Mouse (Mus musculus) urinary bladder, adult 2 months (tissue): ENCODE results near the gene Ddx23. TPM values are rescaled to one million over a fixed set of nuclear protein-coding genes. Genes with fewer than 3 reads are reported as not detected.

Experiments
- DNase-seq: peaks from one replicate; pipeline ENCODE4 v3.0.0; 2022; ENCODE audit warnings: low spot score
- polyA plus RNA-seq: library from polyadenylated mRNA; depleted of rRNA; stranded (reverse); fragments of >200 nt; gene quantifications from 2 replicates; pipeline ENCODE4 v1.2.3, GENCODE M21; 2012; rRNA removed

Ddx23 gene
- polyA plus RNA-seq, 1 experiment = 34.0 TPM

DNA sequence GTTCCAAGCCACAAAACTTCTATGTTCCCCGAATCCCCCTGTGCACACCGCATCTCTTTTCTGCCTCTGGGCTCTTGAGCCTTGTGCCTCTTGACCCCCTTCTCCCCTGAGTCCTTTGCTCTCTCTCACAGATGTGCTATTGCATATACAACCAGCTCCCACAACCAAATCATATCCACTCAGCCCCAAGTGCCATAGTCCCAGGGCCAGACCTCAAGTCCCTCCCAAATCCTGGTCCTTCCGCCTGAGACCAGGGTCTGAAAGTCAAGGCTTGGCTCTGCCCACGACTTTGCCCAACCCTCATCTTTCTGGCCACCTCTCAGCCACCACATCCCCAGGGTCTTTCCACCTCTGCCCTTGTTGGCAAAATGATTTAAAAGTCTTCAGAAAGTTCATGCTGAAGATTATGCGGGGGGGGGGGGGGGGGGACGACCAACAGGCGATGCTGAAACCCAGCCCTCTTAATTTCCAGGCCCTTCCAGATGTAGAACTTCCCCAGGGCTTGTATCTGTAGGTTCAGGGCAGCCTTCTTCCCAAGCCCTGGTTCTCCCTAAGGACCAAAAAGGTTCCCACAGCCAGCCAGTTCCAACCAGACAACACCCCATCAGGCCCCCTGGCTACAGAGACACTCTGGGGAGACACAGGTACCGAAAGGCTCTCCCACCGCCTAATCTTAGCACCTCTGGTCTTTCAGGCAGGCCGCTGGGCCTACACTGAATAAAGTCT is 54.5 kb downstream of the Ddx23 start:
- DNase-seq = no peak

DNA sequence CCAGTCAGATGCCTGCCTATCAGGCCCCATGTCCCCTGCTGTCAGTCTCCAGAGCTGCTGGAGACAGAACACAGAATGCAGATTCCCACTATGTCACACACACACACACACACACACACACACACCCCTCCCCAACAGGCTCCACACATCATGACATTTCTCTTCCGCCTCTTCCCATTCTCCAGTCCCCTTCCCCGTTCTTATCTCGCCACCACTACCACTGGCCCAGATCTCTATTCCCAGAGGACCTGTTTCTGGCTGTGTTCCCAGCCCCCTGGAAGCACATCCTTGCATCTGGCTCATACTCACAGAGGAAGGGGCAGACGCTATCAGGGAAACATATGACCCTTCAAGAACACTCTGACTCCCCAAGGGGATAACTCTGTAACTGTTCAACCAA is 55.1 kb downstream of the Ddx23 start:
- DNase-seq = no peak

DNA sequence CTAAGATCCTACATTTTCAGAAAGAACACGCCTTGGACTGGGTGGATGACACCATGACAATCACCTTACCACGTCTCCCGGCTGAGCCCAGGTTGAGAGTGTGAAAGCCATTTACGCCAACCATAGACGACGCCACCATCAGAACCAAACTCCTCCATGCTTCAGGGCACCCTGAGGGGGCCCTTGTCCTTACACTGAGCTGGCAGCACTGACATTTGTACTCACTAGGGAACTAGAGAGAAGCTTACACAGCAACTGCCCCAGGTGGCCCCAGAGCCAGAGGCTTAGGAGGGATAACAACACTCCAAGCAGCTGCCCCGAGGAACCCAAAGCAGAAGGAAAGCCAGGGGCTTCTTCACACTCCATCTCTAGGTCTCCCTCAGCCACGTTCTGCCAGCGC is 56.0 kb downstream of the Ddx23 start:
- DNase-seq = no peak

DNA sequence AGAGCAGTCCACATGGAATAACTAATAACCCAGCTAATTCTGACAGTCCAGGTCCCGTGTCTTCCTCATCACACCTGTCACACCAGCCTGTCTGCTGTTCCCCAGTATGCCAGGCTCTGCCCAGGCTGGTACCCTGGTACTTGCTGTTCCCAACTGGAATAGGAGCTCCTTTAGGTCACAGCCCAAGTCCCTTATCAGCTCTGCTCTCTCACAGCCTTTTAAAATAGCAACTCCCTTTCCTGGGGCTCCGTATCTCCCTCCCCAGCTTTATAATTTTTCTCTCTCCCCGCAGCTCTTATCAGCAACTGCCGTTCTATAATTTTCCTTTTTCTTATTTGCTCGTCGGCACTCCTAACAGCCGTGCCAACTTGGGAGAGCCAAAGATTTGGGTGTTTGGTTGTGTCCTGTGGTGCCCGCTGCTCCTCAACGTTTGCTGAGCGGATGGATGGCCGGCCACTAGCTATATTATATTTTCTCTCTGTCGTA is 56.6 kb downstream of the Ddx23 start:
- no peak for DNase-seq

DNA sequence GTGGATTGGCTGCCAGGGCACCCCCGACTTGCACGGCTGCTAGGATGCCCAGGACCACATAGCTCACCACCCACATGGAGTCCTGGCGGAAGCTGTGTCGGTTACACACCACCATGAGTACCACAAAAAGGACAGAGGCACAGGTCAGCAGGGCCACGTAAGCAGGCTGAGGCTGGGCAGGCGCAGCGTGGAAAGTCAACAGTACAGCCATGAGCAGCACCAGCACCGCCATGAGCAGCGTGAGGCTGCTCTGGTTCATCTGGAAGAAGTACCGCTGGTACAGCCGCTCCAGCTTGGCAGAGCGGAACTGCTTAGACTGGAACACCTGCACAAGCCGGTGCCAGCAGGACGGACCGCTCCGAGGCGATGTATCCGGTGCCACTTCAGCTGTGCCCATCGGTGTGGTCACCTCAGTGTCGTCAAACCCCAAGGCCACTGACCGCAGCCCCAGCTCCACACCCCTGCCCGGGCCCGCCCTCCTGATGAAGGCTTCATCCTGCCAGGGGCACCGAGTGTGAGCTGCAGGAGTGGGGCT is 58.6 kb downstream of the Ddx23 start:
- DNase-seq = no peak

DNA sequence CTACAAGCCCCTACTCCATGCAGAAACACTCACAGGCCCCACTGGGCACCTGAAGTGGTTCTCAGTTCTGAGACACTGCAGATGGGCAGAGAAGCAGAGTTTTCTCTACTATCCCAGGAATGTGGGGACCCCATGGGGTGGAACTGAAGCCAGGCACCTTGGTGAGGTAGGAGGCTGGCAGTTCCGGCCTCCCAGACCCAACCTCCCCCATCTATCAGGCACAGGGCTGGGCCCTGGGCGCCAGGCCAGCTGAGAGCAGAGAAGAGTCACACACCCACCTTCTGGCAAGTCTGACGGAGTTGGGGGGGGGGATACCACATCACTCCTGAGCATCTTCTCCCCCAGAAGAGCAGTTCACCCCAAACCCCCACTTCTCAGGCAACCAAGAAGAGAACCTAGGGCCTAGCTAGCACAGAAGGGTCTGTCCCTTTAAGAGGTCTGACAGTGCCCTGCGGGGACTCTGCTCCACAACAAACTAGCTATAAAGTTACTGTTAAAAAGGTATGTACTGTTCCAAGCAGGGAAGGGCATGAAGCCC is 59.7 kb downstream of the Ddx23 start:
- DNase-seq = no peak

DNA sequence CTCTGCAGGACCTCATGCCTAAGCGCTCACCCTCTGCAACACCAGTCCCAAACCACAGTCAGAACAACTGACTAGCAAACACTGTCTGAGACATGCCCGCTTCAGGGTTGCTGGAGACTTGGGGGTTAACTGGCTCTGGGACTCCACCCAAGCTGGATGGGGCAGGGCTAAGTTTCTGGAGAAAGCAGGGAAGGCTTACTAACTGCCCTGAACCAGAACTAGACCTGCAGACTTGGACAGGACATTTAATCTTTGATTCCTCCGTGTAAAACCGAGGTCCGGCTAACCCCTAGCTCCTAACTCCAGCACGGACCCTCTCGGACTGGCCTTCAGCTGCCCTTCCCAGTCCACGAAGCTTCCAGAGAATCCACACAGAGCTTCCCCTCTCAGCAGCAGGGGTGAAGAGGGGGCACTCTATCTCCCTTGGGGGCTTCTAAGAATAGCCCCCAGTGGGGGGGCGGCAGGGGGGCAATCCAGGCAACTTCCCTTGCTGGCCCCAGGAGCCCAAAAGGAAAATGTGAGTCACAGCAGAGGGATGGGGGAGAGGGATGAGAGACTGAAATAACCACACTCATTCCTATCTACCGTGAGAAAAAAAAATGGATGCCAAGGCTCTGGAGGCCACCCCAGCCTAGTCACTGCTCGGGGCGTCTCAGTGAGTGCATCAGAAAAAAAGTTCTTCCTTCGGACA is 60.4 kb downstream of the Ddx23 start:
- DNase-seq = no peak

DNA sequence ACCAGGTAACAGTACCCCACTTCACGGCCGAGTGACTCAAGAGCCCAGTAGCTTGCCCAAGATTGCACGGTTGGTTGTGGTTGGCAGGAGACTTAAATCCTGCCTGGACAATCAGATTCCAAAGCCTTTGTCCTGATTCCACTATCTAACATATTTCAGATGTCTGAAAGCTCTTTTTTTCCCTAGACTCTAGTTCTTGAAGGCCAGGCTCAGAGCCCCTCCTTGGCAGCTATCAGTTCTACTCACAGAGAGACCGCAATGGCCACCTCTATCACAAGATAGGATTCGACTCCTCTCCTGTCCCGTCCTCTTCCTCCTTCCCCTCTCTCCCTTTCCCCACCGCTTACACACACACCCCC is 60.9 kb downstream of the Ddx23 start:
- no peak for DNase-seq

DNA sequence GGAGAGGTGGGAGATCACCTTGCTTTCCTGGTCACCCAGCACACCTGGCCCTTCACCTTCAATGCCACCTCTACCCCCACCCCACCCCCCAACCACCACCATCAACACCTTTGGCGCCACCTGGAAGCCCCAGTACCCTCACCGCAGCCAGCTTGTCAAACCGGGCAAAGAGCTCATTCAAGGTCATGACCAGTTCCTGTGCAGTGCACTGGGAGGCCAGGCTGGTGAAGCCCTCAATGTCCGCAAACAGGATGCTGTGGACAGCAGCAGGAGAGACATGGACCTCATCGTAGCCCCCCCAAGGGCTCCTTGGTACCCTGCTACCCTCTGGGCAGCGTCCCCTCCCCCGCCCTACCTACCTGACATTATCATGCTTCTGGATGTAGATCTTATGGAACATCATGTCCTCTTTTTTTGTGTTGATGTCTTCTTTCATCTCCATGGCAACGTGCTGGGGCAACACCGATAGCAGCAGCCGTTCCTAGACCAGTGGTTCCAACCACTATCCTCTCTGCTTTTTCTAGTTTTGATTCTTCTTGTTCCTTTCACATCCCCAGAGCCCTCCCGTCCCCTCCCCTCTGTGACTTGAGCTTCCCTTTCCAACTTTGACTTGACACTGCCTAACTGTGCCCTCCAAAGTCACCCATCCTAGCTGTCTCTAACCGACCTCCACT is 62.5 kb downstream of the Ddx23 start:
- no peak for DNase-seq

DNA sequence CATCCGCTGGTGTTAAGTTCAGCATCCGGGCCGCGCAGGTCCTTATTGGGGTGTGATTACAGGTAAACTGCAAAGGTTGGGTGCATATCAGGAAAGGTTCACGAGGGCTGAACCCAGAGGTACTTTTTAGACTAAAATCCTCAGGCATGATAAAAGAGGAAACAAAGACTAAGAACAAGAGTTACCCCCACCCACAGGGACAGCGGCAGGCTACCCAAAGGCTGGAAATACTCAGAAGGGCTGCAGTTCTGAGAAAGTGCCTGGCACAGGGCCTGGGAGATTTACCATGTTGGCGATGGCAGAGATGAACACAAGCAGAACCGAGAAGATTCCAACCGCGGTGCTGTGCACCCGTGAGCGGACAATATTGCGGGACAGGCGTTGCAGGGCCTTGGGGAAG is 66.1 kb downstream of the Ddx23 start:
- no peak for DNase-seq

Other genes starting within 250 kb of the Ddx23 start
- not detected in 2 replicates for gene Olfr282, start 231.7 kb downstream of the Ddx23 start, polyA plus RNA-seq
- not detected in 2 replicates for gene Olfr281, start 210.3 kb downstream of the Ddx23 start, polyA plus RNA-seq
- 0.01 TPM in 1 of 2 replicates, not detected in the other for gene OR5BS1P, start 193.0 kb downstream of the Ddx23 start, polyA plus RNA-seq
- not detected in 2 replicates for gene Lalba, start 180.2 kb downstream of the Ddx23 start, polyA plus RNA-seq
- gene Olfr279, start 170.5 kb downstream of the Ddx23 start, polyA plus RNA-seq = not detected in 2 replicates
- gene Kansl2, start 128.6 kb downstream of the Ddx23 start, polyA plus RNA-seq = 38.2 and 42.7 TPM in 2 replicates
- gene Ccnt1, start 92.0 kb downstream of the Ddx23 start, polyA plus RNA-seq = 14.3 and 16.4 TPM in 2 replicates
- gene 4930415O20Rik, start 91.9 kb downstream of the Ddx23 start, polyA plus RNA-seq = not detected in 2 replicates
- gene Adcy6, start 52.8 kb downstream of the Ddx23 start, polyA plus RNA-seq = 43.2 and 53.3 TPM in 2 replicates
- 75.2 and 79.8 TPM in 2 replicates for gene Cacnb3, start 32.1 kb downstream of the Ddx23 start, polyA plus RNA-seq
- gene Rnd1, start 14.6 kb upstream of the Ddx23 start, polyA plus RNA-seq = 2.1 and 3.0 TPM in 2 replicates
- 3.1 and 4.5 TPM in 2 replicates for gene Ccdc65, start 45.3 kb upstream of the Ddx23 start, polyA plus RNA-seq
- gene Fkbp11, start 65.3 kb upstream of the Ddx23 start, polyA plus RNA-seq = 11.7 and 15.9 TPM in 2 replicates
- gene Arf3, start 100.3 kb upstream of the Ddx23 start, polyA plus RNA-seq = 74.0 and 79.1 TPM in 2 replicates
- 4.0 and 6.8 TPM in 2 replicates for gene Wnt10b, start 115.3 kb upstream of the Ddx23 start, polyA plus RNA-seq
- 0.04 and 0.09 TPM in 2 replicates for gene Wnt1, start 127.0 kb upstream of the Ddx23 start, polyA plus RNA-seq
- 0.04 and 0.08 TPM in 2 replicates for gene Ddn, start 146.6 kb upstream of the Ddx23 start, polyA plus RNA-seq
- 83.1 and 89.5 TPM in 2 replicates for gene Prkag1, start 168.6 kb upstream of the Ddx23 start, polyA plus RNA-seq
- gene Kmt2d, start 208.3 kb upstream of the Ddx23 start, polyA plus RNA-seq = 25.7 and 39.0 TPM in 2 replicates
- gene Rhebl1, start 231.6 kb upstream of the Ddx23 start, polyA plus RNA-seq = 10.2 and 12.4 TPM in 2 replicates
- 1.7 and 1.9 TPM in 2 replicates for gene Dhh, start 235.6 kb upstream of the Ddx23 start, polyA plus RNA-seq